Mouse (Mus musculus) limb, embryonic 15.5 days (tissue): ENCODE results near the gene Ror1. TPM values are rescaled to one million over a fixed set of nuclear protein-coding genes. Genes with fewer than 3 reads are reported as not detected.

Experiments
- ATAC-seq: fragments of 200-750 bp; cut with Nextera tagmentation; 2 replicates; pipeline ENCODE4 v1.8.0; 2017; ENCODE audit warnings: low read depth, moderate TSS enrichment; ENCODE audit not compliant: insufficient number of reproducible peaks, low FRiP score, low TSS enrichment
- H3K27ac ChIP-seq: fragments of 300-500 bp; sonication (generic); 2 replicates; pipeline ENCODE4 v1.5.1; 2015; ENCODE audit warnings: moderate library complexity, mild to moderate bottlenecking, inconsistent platforms
- H3K27me3 ChIP-seq: fragments of 300-500 bp; sonication (generic); 2 replicates; pipeline ENCODE4 v1.6.1; 2015; ENCODE audit warnings: inconsistent platforms
- H3K36me3 ChIP-seq: fragments of 300-500 bp; sonication (generic); 2 replicates; pipeline ENCODE4 v1.6.1; 2015; ENCODE audit warnings: inconsistent platforms
- H3K4me1 ChIP-seq: fragments of 300-500 bp; sonication (generic); 2 replicates; pipeline ENCODE4 v1.6.1; 2015; ENCODE audit warnings: inconsistent platforms
- H3K4me2 ChIP-seq: fragments of 300-500 bp; sonication (generic); 2 replicates; pipeline ENCODE4 v1.6.1; 2015; ENCODE audit warnings: mild to moderate bottlenecking, inconsistent platforms
- H3K4me3 ChIP-seq: fragments of 300-500 bp; sonication (generic); 2 replicates; pipeline ENCODE4 v1.5.1; 2015; ENCODE audit warnings: mild to moderate bottlenecking, inconsistent platforms
- H3K9ac ChIP-seq: fragments of 300-500 bp; sonication (generic); 2 replicates; pipeline ENCODE4 v1.6.1; 2015; ENCODE audit warnings: inconsistent platforms
- H3K9me3 ChIP-seq: fragments of 300-500 bp; sonication (generic); 2 replicates; pipeline ENCODE4 v1.6.1; 2016; ENCODE audit warnings: inconsistent platforms
- WGBS: fragments of 180-500 bp; shearing (Covaris S2); methylation state at CpG from one replicate; pipeline ENCODE4 v1.1.7; 2015; 5-methylcytosine and 5-hydroxymethylcytosine counted together
- polyA plus RNA-seq: library from polyadenylated mRNA; unstranded; fragments of >200 nt; fragmentation: Nextera tagmentation; extraction: Ambion mirVana; gene quantifications from 2 replicates; pipeline ENCODE4 v1.2.1, GENCODE M21; 2015

Ror1 gene
- polyA plus RNA-seq, 1 experiment from 2014 or later = 9.5 TPM

DNA sequence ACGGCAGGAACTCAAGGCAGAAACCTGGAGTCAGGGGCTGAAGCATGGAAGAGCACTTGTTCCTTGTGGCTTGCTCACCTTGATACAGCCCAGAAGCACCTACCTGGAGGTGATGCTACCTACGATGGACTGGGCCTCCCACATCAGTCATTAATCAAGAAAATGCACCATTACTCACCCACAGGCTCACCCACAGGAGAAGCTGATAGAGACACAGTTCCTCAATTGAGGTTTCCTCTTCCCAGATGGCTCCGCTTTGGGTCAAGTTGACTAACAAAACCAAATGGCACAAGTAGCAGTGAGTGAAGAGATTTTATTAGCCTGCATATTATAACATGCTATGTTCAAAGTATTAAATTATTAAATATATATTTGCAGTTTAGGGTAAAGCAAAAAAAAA lies 392.9 kb downstream of the Ror1 start:
- 87% methylated on average over 3 of the region's 3 CpGs for WGBS

More for the DNA sequence above, 392.9 kb downstream of the Ror1 start:
- no peaks in the 10 kb centered on the region for H3K4me1 ChIP-seq
- H3K4me3 ChIP-seq = no peak overlapping the region
- no peak overlapping the region for H3K27ac ChIP-seq
- no peaks in the 10 kb centered on the region for H3K9me3 ChIP-seq
- H3K4me2 ChIP-seq = no peak overlapping the region
- 0 out of 2 replicates have a peak, but pooled peaks cover 3% of the 10 kb centered on the region for H3K27me3 ChIP-seq
- ATAC-seq = no peak
- no peak overlapping the region for H3K9ac ChIP-seq
- H3K36me3 ChIP-seq = no peaks in the 10 kb centered on the region

Other genes starting within 250 kb of the Ror1 start
- 57.6 and 80.7 TPM in 2 replicates for gene Pgm1, start 166.4 kb upstream of the Ror1 start, polyA plus RNA-seq
- gene Itgb3bp, start 166.0 kb upstream of the Ror1 start, polyA plus RNA-seq = 26.4 and 29.0 TPM in 2 replicates